In genomic region chr7:118461400-118462136, GRCm38 (mm10) we compare ENCODE assay signal across 18 mouse cellular contexts. TPM values are rescaled to one million over a fixed set of nuclear protein-coding genes. Genes with fewer than 3 reads are reported as not detected.
A peak's percentile ranks its signal among the peaks of the same experiment; 100 is the strongest.
DNase-seq lines count a peak whose midpoint lies in the region; ATAC-seq lines count a peak whose summit lies in the region.
"Had no signal": no experiment of that assay in that cellular context is flagged by ENCODE, and none has a peak within 500 bp of the region (broad histone marks: within the 10 kb centered on the region; RNA-seq: fewer than 3 reads in every experiment).

No protein-coding gene starts in this region.

- H3K4me1 ChIP-seq in hindbrain, embryonic 13.5 days (replicated peaks): peaks cover 23% of the 10 kb centered on the region
- peaks cover 5% of the 10 kb centered on the region; the same call in 1 of the 2 replicates for H3K4me1 ChIP-seq in hindbrain, embryonic 11.5 days (replicated peaks; ENCODE audit: control insufficient read depth, insufficient read depth, low read length)
- H3K4me1 ChIP-seq in midbrain, embryonic 12.5 days: peaks cover 14% of the 10 kb centered on the region
- peaks cover 23% of the 10 kb centered on the region for H3K4me1 ChIP-seq in midbrain, embryonic 10.5 days
- peaks cover 8% of the 10 kb centered on the region for H3K4me1 ChIP-seq in hindbrain, embryonic 16.5 days (ENCODE audit: control insufficient read depth, insufficient read depth, low read depth, low read length)
- peaks cover 33% of the 10 kb centered on the region for H3K4me1 ChIP-seq in neural tube, embryonic 13.5 days (replicated peaks)

- H3K9me3 ChIP-seq in hindbrain, embryonic 13.5 days: no peaks in the 10 kb centered on the region
- H3K9me3 ChIP-seq in hindbrain, embryonic 11.5 days (ENCODE audit: control insufficient read depth, low read length): no peaks in the 10 kb centered on the region
- H3K9me3 ChIP-seq in midbrain, embryonic 12.5 days: no peaks in the 10 kb centered on the region
- no peaks in the 10 kb centered on the region for H3K9me3 ChIP-seq in midbrain, embryonic 10.5 days (replicated peaks)
- no peaks in the 10 kb centered on the region for H3K9me3 ChIP-seq in hindbrain, embryonic 16.5 days (ENCODE audit: control insufficient read depth, low read length)
- no peaks in the 10 kb centered on the region for H3K9me3 ChIP-seq in neural tube, embryonic 13.5 days
- H3K9me3 ChIP-seq: limb, embryonic 13.5 days had no signal

- H3K27me3 ChIP-seq in hindbrain, embryonic 13.5 days: peaks cover 5% of the 10 kb centered on the region; the same call in 1 of the 2 replicates
- no peaks in the 10 kb centered on the region for H3K27me3 ChIP-seq in hindbrain, embryonic 11.5 days (ENCODE audit: control insufficient read depth, insufficient read depth, low read length)
- no peaks in the 10 kb centered on the region for H3K27me3 ChIP-seq in midbrain, embryonic 12.5 days
- no peaks in the 10 kb centered on the region for H3K27me3 ChIP-seq in midbrain, embryonic 10.5 days (ENCODE audit: low read depth, poor library complexity, severe bottlenecking)
- no peaks in the 10 kb centered on the region for H3K27me3 ChIP-seq in hindbrain, embryonic 16.5 days (replicated peaks; ENCODE audit: control insufficient read depth, insufficient read depth, low read length)
- H3K27me3 ChIP-seq in neural tube, embryonic 13.5 days: no peaks in the 10 kb centered on the region
- H3K27me3 ChIP-seq: limb, embryonic 13.5 days had no signal

- DNase-seq in hindbrain, embryonic 11.5 days (ENCODE audit: low spot score): no peak
- DNase-seq in midbrain, embryonic 10.5 days (ENCODE audit: low spot score): no peak
- no peak for DNase-seq in urinary bladder, postnatal 14 days (ENCODE audit: low spot score)
- DNase-seq: adrenal gland, postnatal 36 days; cerebellum, adult 9-10 months; kidney, postnatal 14 days; layer of hippocampus, adult 9-11 months; thymus, postnatal 4 days had no signal

- 0 out of 2 replicates have a peak, but pooled peaks have one; percentile 25 for ATAC-seq in hindbrain, embryonic 13.5 days (ENCODE audit: low FRiP score)
- ATAC-seq in hindbrain, embryonic 11.5 days (ENCODE audit: low FRiP score): no peak
- ATAC-seq in midbrain, embryonic 12.5 days (ENCODE audit: low FRiP score, low read depth): peak; percentile 54; the same call in 1 of the 2 replicates
- peak; percentile 61 for ATAC-seq in hindbrain, embryonic 16.5 days
- ATAC-seq in neural tube, embryonic 13.5 days (ENCODE audit: low read depth): no peak
- ATAC-seq in erythroblast, adult 5-6 weeks (replicated peaks; ENCODE audit: low FRiP score, poor library complexity, severe bottlenecking): no peak
- ATAC-seq: forebrain, embryonic 14.5 days; inflammation-experienced regulatory T-cells, adult 6 months had no signal

- 0 out of 2 replicates have a peak overlapping the region, but pooled peaks have one; percentile 2 for H3K9ac ChIP-seq in hindbrain, embryonic 13.5 days
- H3K9ac ChIP-seq in hindbrain, embryonic 11.5 days (ENCODE audit: low read depth, low read length): no peak overlapping the region
- H3K9ac ChIP-seq in midbrain, embryonic 12.5 days (replicated peaks): no peak overlapping the region
- no peak overlapping the region for H3K9ac ChIP-seq in hindbrain, embryonic 16.5 days (ENCODE audit: low read depth, low read length)
- H3K9ac ChIP-seq in neural tube, embryonic 13.5 days: no peak overlapping the region
- H3K9ac ChIP-seq: limb, embryonic 13.5 days; liver, embryonic 14.5 days had no signal

- 37% methylated on average over 16 of the region's 16 CpGs for WGBS in hindbrain, embryonic 13.5 days
- 51% methylated on average over 16 of the region's 16 CpGs for WGBS in hindbrain, embryonic 11.5 days
- 60% methylated on average over 16 of the region's 16 CpGs for WGBS in midbrain, embryonic 12.5 days
- WGBS in midbrain, embryonic 10.5 days: 72% methylated on average over 16 of the region's 16 CpGs
- 35% methylated on average over 16 of the region's 16 CpGs for WGBS in hindbrain, embryonic 16.5 days
- WGBS in neural tube, embryonic 13.5 days: 28% methylated on average over 16 of the region's 16 CpGs

- no peak overlapping the region for H3K4me3 ChIP-seq in hindbrain, embryonic 13.5 days
- no peak overlapping the region for H3K4me3 ChIP-seq in hindbrain, embryonic 11.5 days (ENCODE audit: low read depth, low read length)
- no peak overlapping the region for H3K4me3 ChIP-seq in midbrain, embryonic 12.5 days
- no peak overlapping the region for H3K4me3 ChIP-seq in midbrain, embryonic 10.5 days
- H3K4me3 ChIP-seq in hindbrain, embryonic 16.5 days (ENCODE audit: low read length): no peak overlapping the region
- H3K4me3 ChIP-seq in neural tube, embryonic 13.5 days: no peak overlapping the region
- H3K4me3 ChIP-seq: limb, embryonic 13.5 days had no signal

- no peaks in the 10 kb centered on the region for H3K36me3 ChIP-seq in hindbrain, embryonic 13.5 days
- no peaks in the 10 kb centered on the region for H3K36me3 ChIP-seq in hindbrain, embryonic 11.5 days (ENCODE audit: control insufficient read depth, insufficient read depth, low read length)
- H3K36me3 ChIP-seq in midbrain, embryonic 12.5 days: no peaks in the 10 kb centered on the region
- H3K36me3 ChIP-seq in midbrain, embryonic 10.5 days: no peaks in the 10 kb centered on the region
- H3K36me3 ChIP-seq in hindbrain, embryonic 16.5 days (ENCODE audit: control insufficient read depth, insufficient read depth, low read length): no peaks in the 10 kb centered on the region
- H3K36me3 ChIP-seq in neural tube, embryonic 13.5 days: no peaks in the 10 kb centered on the region
- H3K36me3 ChIP-seq: limb, embryonic 13.5 days had no signal

- no peak overlapping the region for H3K27ac ChIP-seq in hindbrain, embryonic 13.5 days
- no peak overlapping the region for H3K27ac ChIP-seq in hindbrain, embryonic 11.5 days (ENCODE audit: low read depth, low read length)
- H3K27ac ChIP-seq in midbrain, embryonic 12.5 days (replicated peaks): no peak overlapping the region
- no peak overlapping the region for H3K27ac ChIP-seq in midbrain, embryonic 10.5 days (replicated peaks)
- H3K27ac ChIP-seq in hindbrain, embryonic 16.5 days (ENCODE audit: low read depth, low read length): no peak overlapping the region
- 0 out of 2 replicates have a peak overlapping the region, but pooled peaks have one; percentile 14 for H3K27ac ChIP-seq in neural tube, embryonic 13.5 days (replicated peaks)
- H3K27ac ChIP-seq: limb, embryonic 13.5 days; liver, embryonic 14.5 days had no signal

- no peak overlapping the region for H3K4me2 ChIP-seq in hindbrain, embryonic 13.5 days
- no peak overlapping the region for H3K4me2 ChIP-seq in hindbrain, embryonic 11.5 days (replicated peaks; ENCODE audit: low read depth, low read length)
- H3K4me2 ChIP-seq in midbrain, embryonic 12.5 days (replicated peaks): no peak overlapping the region
- 0 out of 2 replicates have a peak overlapping the region, but pooled peaks have one; percentile 6 for H3K4me2 ChIP-seq in hindbrain, embryonic 16.5 days (ENCODE audit: low read length)
- peak overlapping the region; percentile 14; the same call in 1 of the 2 replicates for H3K4me2 ChIP-seq in neural tube, embryonic 13.5 days
- H3K4me2 ChIP-seq: limb, embryonic 13.5 days had no signal

RNA-seq across cellular contexts. Expression of gene Syt17, which starts 13.5 kb away (rescaled TPM):
- 9.4 and 9.6 TPM in 2 replicates for polyA plus RNA-seq in hindbrain, embryonic 13.5 days (2015; fragmentation: Nextera tagmentation; extraction: Ambion mirVana)
- 3.1 and 4.1 TPM in 2 replicates for polyA plus RNA-seq in hindbrain, embryonic 11.5 days (2014; fragmentation: Nextera tagmentation; extraction: Ambion mirVana)
- 5.5 TPM in 2 replicates for polyA plus RNA-seq in midbrain, embryonic 12.5 days (2016; fragmentation: Nextera tagmentation; extraction: Ambion mirVana)
- 2.0 and 3.0 TPM in 2 replicates for polyA plus RNA-seq in midbrain, embryonic 10.5 days (2016; fragmentation: Nextera tagmentation; extraction: Ambion mirVana)
- 27.4 and 28.3 TPM in 2 replicates for polyA plus RNA-seq in hindbrain, embryonic 16.5 days (2015; fragmentation: Nextera tagmentation; extraction: Ambion mirVana)
- polyA plus RNA-seq in neural tube, embryonic 13.5 days (2015; fragmentation: Nextera tagmentation; extraction: Ambion mirVana): 10.3 and 11.0 TPM in 2 replicates
- total RNA-seq in erythroblast, adult 5-6 weeks (2015; ENCODE audit: low replicate concordance): not detected in 2 replicates
- not detected in 2 replicates for total RNA-seq in erythroblast, adult 5-6 weeks (2017; ENCODE audit: low replicate concordance)
- total RNA-seq: neutrophil, adult 5-6 weeks had no signal

RNA-seq across cellular contexts. Expression of gene Itpripl2, which starts 30.2 kb away (rescaled TPM):
- 1.1 and 1.2 TPM in 2 replicates for polyA plus RNA-seq in hindbrain, embryonic 13.5 days (2015; fragmentation: Nextera tagmentation; extraction: Ambion mirVana)
- polyA plus RNA-seq in hindbrain, embryonic 11.5 days (2014; fragmentation: Nextera tagmentation; extraction: Ambion mirVana): 0.92 and 1.4 TPM in 2 replicates
- 2.0 and 2.2 TPM in 2 replicates for polyA plus RNA-seq in midbrain, embryonic 12.5 days (2016; fragmentation: Nextera tagmentation; extraction: Ambion mirVana)
- polyA plus RNA-seq in midbrain, embryonic 10.5 days (2016; fragmentation: Nextera tagmentation; extraction: Ambion mirVana): 0.78 TPM in 2 replicates
- polyA plus RNA-seq in hindbrain, embryonic 16.5 days (2015; fragmentation: Nextera tagmentation; extraction: Ambion mirVana): 0.89 and 1.0 TPM in 2 replicates
- 1.6 and 2.0 TPM in 2 replicates for polyA plus RNA-seq in neural tube, embryonic 13.5 days (2015; fragmentation: Nextera tagmentation; extraction: Ambion mirVana)
- 5.0 and 5.6 TPM in 2 replicates for total RNA-seq in erythroblast, adult 5-6 weeks (2015; ENCODE audit: low replicate concordance)
- total RNA-seq in erythroblast, adult 5-6 weeks (2017; ENCODE audit: low replicate concordance): 5.5 and 6.6 TPM in 2 replicates

Comparison
In these comparisons a context has a peak if more than half of its experiments do, and no peak if none do; other contexts are left out.
1. ATAC-seq: peak in hindbrain, embryonic 13.5 days (single experiment), midbrain, embryonic 12.5 days (single experiment) and hindbrain, embryonic 16.5 days (single experiment); none in hindbrain, embryonic 11.5 days (single experiment), neural tube, embryonic 13.5 days (single experiment) and erythroblast, adult 5-6 weeks (single experiment).
2. H3K4me2 ChIP-seq: peak in hindbrain, embryonic 16.5 days (single experiment) and neural tube, embryonic 13.5 days (single experiment); none in hindbrain, embryonic 13.5 days (single experiment), hindbrain, embryonic 11.5 days (single experiment) and midbrain, embryonic 12.5 days (single experiment).